Mouse (Mus musculus) megakaryocyte, adult 5-6 weeks (primary cell): ENCODE measurements around the gene Gbx1. TPM values are rescaled to one million over a fixed set of nuclear protein-coding genes. Genes with fewer than 3 reads are reported as not detected.
A peak's percentile ranks its signal among the peaks of the same experiment; 100 is the strongest.

Experiments used
- ATAC-seq: 2 replicates; pipeline ENCODE4 v1.8.0; 2016; ENCODE audit warnings: mild to moderate bottlenecking, inconsistent platforms; ENCODE audit not compliant: poor library complexity, severe bottlenecking
- total RNA-seq, 2 experiments: library from RNA; stranded (forward) in 1 of 2; stranded (reverse) in 1 of 2; fragments of 153-499, 151-499 nt in 1 of 2; fragments of 221-1000, 200-1000 nt in 1 of 2; gene quantifications; 2 replicates each; pipeline versions ENCODE4 v1.2.3 to v1.2.4; 2015 to 2017

Gene Gbx1
- total RNA-seq, 2 experiments from 2014 or later = not detected

DNA sequence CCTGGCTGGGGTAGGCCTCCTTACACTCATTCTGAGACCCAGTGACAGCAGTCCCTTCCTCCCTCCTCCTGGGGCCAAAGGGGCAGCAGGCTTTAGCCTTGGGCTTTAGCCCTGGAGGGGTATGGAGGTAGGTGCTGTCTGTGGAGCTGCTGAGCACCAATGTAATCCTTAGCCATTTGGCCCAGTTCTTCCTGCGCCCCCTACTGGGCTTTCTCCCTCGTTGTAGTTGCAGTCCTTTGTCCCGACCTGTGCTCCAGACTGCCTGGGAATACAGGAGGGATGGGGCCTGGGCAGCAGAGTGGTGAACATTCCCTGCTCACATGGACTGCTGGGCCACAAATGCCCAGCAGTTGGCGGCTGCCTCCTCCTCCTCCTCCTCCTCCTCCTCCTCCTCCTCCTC, 45.4 kb downstream of the Gbx1 start:
- no peak for ATAC-seq

DNA sequence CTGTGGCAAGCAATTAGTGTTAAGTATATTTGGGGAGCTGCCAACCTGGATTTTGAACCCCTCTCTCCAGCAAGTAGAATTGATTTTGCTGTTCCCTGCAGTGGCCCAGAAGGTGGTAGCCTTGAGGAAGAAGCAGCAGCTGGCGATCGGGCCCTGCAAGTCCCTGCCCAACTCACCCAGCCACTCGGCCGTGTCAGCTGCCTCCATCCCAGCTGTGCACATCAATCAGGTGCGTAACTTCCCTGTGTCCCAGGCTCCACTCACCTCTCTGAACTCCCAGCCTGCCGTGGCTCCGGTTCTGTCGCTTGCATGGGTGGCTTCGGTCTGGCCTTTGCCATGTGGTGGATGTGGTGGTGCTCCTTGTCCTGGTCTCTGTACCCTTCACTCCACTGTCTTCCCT, 49.1 kb downstream of the Gbx1 start:
- ATAC-seq = no peak

DNA sequence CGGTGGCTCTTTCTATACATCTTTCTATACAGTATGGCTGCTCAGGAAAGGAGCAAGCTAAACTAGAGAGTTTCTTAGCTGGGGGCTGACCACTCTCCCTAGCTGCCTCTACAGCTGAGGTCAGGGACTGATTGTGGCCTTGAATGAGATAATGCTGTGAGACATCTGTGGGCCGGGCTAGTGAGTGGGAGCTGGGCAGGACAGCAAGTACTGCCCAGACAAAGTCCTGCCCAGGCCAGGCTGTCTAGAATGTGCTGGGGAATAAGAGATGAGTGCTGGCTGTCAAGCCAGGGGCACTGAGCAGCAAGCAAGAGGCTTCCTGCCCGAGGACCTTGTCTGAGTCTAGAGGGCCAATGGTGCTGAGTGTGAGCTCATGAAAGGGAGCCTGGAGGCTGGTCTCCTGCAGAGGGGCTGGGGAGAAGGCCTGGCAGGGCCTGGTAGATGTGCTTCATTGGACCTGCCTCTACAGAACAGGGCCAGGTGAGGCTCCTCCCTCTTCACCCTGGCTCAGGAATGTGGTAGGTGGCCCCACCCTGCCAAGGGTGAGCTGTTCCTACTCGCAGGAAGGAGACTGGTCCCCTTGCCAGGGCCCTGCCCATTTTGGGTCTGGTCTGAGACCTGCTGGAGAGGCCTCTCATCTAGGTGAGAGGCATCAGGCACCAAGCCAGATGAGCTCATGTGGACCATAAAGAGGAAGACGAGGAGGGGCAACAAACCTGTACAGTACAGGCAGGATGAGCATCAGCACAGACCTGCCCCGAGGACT, 51.3 kb downstream of the Gbx1 start:
- ATAC-seq = no peak

DNA sequence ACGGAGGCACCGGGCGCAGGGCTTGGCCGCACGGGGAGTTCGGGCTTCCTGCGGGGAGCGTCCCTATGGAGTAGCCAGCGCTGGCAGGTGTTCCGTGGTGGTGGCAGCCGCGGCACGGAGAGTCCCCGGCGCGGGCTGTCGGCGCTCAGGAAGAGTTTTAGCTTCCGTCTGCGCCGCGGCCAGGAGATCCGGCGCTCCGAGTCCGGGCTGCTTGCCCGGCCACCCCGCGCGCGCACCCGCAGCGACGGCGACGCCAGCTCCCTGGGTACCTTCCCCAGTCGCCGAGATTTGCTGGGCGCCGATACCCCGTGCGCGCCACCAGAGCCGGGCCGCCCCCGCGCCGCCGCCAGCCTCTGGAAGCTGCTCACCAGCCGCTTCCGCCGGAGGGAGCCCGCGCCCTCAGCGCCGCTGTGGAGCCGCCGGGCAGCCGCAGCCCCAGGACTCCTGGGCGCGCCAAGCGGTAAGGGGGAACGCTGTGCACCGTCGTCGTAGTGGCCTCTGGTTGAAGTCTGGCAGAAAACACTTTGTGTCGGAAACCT, 52.2 kb downstream of the Gbx1 start:
- no peak for ATAC-seq

DNA sequence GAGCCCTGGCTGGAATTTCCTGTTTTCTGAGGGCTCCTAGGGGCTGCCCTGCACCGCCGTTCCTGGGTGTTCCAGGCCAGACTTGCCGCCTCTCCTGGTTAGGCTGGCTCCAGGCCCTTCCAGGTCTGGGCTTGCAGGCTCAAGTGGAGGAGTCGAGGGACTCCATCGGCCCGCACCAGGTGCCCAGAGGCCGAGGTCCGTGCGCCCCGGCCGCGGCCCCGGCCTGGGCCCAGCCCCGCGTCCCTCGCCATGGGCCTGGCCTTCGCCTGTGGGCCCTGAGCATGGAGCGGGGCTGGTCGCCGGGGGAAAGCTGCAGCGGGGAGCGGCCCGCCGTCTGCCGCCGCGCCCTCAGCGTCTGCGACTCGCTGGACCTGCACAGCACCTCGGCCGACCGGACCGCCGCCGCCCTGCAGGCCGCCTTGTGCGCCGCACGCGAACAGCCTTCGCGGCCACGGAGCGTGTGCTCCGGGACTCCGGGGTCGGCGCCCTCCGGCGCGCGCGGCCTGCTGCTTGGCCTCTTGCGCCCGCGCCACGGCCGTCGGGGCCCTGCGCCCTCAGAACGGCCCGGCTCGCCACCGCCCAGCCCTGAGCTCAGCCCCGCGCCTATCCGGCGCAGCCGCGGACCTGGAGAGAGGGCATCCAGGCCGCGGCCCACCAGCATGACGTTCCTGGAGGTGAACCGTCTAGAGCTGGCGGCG, 52.8 kb downstream of the Gbx1 start:
- ATAC-seq = no peak

DNA sequence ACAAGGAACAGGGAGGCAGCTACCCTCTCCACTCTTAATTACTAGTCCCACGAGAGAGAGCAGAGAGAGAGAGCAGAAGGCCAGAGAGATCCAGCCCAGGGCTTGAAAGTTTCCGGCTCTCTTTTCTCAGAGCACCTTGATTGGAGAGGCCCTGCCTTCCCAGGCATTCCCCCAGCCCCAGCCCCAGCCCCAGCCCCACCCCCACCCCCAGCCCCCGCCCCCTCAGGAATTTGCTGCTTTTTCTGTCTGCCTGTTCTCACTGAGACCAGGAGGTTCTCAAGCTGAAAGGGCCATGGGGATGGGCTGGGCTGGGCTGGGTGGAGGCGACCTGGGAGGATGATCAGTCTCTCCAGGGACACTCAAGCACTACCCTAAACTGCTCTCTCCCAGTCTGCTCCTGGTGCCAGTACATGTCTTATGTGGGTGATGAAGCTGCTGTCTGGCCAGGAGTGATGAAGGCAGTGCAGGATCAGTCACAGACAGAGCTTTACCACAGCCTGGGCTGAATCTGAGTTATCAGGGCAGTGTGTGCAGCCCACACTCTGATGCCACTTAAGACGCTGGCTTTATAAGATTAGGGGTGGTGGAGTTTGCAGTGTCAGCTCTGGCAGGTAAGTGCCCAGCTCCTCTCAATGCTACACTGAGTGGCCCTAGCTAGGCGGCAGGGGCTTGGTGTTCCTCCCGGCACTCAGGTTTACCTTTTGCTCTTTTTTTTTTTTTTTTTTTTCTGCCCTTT, 54.0 kb downstream of the Gbx1 start:
- ATAC-seq = no peak

DNA sequence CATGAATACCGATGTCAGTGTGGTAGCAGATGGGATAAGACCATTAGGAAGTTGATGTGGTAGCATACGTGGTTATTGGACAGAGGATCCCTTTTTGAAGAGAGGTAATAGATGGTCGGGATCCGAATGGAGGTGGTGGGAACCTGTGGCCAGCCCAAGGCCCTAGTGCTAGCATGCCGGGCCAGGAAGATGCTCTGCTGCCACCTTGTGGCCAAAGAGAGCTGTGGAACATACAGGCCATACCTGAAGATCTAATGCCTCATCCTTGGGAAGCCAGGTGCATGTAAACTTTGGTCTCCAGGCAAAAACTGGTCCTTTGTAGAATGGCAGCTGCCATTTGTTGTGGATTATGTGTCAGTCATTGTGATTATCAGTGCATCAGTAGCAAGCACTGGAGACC, 56.4 kb downstream of the Gbx1 start:
- ATAC-seq = peak; percentile 92

DNA sequence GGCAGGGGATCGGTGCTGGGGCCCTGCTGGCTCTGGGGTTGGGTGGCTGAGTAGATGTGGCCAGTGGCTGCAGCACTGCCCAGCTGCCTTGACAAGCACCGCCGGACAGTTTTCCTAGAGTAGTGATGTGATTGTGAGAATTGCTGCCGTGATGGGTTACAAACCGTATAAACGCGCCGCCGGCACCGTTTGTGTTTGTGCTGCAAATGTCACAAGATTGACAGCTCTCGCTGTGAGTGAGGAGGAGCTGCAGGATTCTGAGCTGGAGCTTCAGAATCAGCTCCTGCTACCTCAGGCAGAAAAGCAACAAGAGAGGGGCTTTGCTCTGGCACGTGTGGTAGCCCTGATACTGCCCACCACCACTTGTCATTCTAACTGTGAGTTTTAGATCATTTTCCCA, 60.2 kb downstream of the Gbx1 start:
- no peak for ATAC-seq

DNA sequence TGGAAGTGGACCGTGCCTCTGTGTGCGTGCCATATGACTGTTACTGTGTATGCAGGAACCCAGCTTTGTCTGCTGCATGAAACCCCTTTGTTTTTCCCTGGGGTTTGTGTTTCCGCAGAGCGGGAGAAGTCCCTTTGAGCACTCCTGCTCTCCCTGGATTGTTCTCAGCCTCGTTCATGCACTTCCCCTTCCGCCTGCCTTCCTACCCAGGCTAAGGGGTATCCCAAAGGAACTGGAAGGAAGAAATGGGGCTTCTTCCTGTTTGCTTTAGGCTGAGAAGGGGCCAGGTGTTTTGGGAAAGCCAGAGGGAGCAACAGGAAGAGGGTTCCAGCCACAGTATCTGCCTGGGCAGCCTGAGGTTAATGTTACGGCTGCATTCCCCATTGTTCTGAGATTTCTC, 71.4 kb downstream of the Gbx1 start:
- ATAC-seq = no peak

DNA sequence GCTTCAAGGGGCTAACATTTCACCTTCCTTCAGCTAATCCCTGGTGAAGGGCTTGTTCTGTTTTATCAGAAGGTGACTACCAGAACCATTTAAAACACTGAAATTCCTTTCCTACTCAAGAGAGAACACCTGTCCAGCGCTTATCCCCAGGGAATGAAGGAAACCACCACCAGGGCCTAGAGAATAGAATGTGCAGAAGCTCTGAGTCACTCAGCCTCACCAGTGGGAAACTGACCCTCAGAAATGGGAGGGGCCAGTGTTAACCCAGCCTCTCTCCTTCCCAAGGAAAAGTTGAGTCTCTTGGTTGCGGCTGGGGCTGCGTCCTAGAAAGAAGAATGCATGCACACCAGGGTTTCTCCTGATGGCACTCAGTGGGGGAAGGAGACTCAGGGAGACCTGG, 71.9 kb downstream of the Gbx1 start:
- ATAC-seq = no peak

DNA sequence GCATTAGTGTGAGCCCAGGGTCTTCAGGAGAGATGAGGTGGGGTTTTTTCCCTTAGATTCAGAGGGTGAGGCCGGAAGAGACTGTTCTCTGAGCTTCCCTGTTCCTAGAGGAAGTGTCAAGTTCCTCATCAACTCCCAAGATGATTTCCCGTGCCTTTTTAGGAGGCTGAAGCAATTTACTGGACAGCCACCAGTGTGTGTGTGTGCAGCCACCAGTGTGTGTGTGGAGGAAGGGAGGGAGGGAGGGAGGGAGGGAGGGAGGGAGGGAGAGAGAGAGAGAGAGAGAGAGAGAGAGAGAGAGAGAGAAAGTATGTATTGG, 73.1 kb downstream of the Gbx1 start:
- no peak for ATAC-seq

DNA sequence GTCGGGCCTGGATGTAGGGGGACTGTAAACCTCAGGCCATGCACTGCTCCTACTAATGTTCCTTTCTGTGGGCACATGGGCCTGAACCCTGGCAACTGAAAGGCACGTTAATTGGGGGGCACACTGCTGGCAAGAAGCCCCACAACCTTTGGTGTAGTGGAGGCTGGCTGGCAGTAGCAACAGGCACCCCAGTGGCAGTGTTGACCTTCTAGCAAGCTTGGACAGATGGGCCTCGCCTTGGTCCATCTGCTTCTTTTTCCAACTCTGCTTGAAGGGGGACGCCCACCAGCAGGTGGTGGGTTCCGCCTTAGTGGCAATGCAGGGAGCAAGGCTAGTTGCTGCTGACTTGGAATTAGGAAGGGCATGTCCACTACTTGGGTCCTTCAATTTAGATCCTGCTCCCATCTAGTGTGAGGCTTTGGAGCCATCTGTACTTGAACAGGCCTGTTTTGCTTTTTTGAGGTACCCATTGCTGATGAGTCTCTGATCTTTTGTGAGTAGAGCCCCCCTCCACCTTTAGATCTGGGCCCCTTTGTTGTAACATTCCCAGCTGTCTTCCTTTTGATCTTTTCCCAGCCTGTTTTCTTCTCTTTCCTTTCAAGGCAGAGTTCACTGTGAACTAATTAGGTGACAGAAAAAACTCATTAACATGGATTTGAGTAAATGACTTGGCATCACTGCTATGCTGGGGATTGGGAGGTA, 73.6 kb downstream of the Gbx1 start:
- no peak for ATAC-seq

Other genes with a start within 250 kb of the Gbx1 start
- not detected in 2 replicates for gene Kcnh2, start 175.6 kb downstream of the Gbx1 start, total RNA-seq (2015)
- gene Kcnh2, start 175.6 kb downstream of the Gbx1 start, total RNA-seq (2017) = not detected in 2 replicates
- 0.05 and 0.25 TPM in 2 replicates for gene Nos3, start 162.4 kb downstream of the Gbx1 start, total RNA-seq (2015)
- 0.16 and 0.29 TPM in 2 replicates for gene Nos3, start 162.4 kb downstream of the Gbx1 start, total RNA-seq (2017)
- gene Atg9b, start 135.1 kb downstream of the Gbx1 start, total RNA-seq (2015) = 0.33 and 0.50 TPM in 2 replicates
- 2.2 and 2.7 TPM in 2 replicates for gene Atg9b, start 135.1 kb downstream of the Gbx1 start, total RNA-seq (2017)
- gene Abcb8, start 133.5 kb downstream of the Gbx1 start, total RNA-seq (2015) = 9.3 and 13.9 TPM in 2 replicates
- 3.3 and 5.6 TPM in 2 replicates for gene Abcb8, start 133.5 kb downstream of the Gbx1 start, total RNA-seq (2017)
- not detected in 2 replicates for gene Asic3, start 113.8 kb downstream of the Gbx1 start, total RNA-seq (2015)
- not detected in 2 replicates for gene Asic3, start 113.8 kb downstream of the Gbx1 start, total RNA-seq (2017)
- gene Cdk5, start 103.7 kb downstream of the Gbx1 start, total RNA-seq (2015) = 18.2 and 27.5 TPM in 2 replicates
- gene Cdk5, start 103.7 kb downstream of the Gbx1 start, total RNA-seq (2017) = 16.9 and 18.2 TPM in 2 replicates
- 17.2 and 19.9 TPM in 2 replicates for gene Slc4a2, start 103.4 kb downstream of the Gbx1 start, total RNA-seq (2015)
- 34.2 and 40.0 TPM in 2 replicates for gene Slc4a2, start 103.4 kb downstream of the Gbx1 start, total RNA-seq (2017)
- gene Fastk, start 81.9 kb downstream of the Gbx1 start, total RNA-seq (2015) = 33.4 and 42.2 TPM in 2 replicates
- gene Fastk, start 81.9 kb downstream of the Gbx1 start, total RNA-seq (2017) = 21.7 and 22.3 TPM in 2 replicates
- gene Tmub1, start 79.3 kb downstream of the Gbx1 start, total RNA-seq (2015) = 11.3 and 13.4 TPM in 2 replicates
- gene Tmub1, start 79.3 kb downstream of the Gbx1 start, total RNA-seq (2017) = 11.7 and 20.9 TPM in 2 replicates
- gene Agap3, start 75.0 kb downstream of the Gbx1 start, total RNA-seq (2015) = 12.1 and 14.2 TPM in 2 replicates
- 19.7 and 23.9 TPM in 2 replicates for gene Agap3, start 75.0 kb downstream of the Gbx1 start, total RNA-seq (2017)
- not detected in 2 replicates for gene Asb10, start 13.8 kb upstream of the Gbx1 start, total RNA-seq (2015)
- not detected in 2 replicates for gene Asb10, start 13.8 kb upstream of the Gbx1 start, total RNA-seq (2017)
- gene 4931409K22Rik, start 29.6 kb upstream of the Gbx1 start, total RNA-seq (2015) = not detected in 2 replicates
- not detected in 2 replicates for gene 4931409K22Rik, start 29.6 kb upstream of the Gbx1 start, total RNA-seq (2017)
- 18.1 and 24.0 TPM in 2 replicates for gene Abcf2, start 50.3 kb upstream of the Gbx1 start, total RNA-seq (2015)
- gene Abcf2, start 50.3 kb upstream of the Gbx1 start, total RNA-seq (2017) = 53.7 and 54.5 TPM in 2 replicates
- 5.0 and 5.1 TPM in 2 replicates for gene Chpf2, start 59.5 kb upstream of the Gbx1 start, total RNA-seq (2015)
- 11.3 and 13.5 TPM in 2 replicates for gene Chpf2, start 59.5 kb upstream of the Gbx1 start, total RNA-seq (2017)
- not detected in 2 replicates for gene Smarcd3, start 97.2 kb upstream of the Gbx1 start, total RNA-seq (2015)
- gene Smarcd3, start 97.2 kb upstream of the Gbx1 start, total RNA-seq (2017) = 0.07 TPM in 1 of 2 replicates, not detected in the other
- gene Nub1, start 158.3 kb upstream of the Gbx1 start, total RNA-seq (2015) = 38.3 and 39.9 TPM in 2 replicates
- gene Nub1, start 158.3 kb upstream of the Gbx1 start, total RNA-seq (2017) = 61.5 and 67.3 TPM in 2 replicates
- 0.18 TPM in 1 of 2 replicates, not detected in the other for gene Wdr86, start 203.5 kb upstream of the Gbx1 start, total RNA-seq (2015)
- 0.12 and 0.55 TPM in 2 replicates for gene Wdr86, start 203.5 kb upstream of the Gbx1 start, total RNA-seq (2017)
- 2.3 and 3.7 TPM in 2 replicates for gene Crygn, start 230.8 kb upstream of the Gbx1 start, total RNA-seq (2015)
- gene Crygn, start 230.8 kb upstream of the Gbx1 start, total RNA-seq (2017) = not detected in 2 replicates